Mouse (Mus musculus) embryonic facial prominence, embryonic 12.5 days (tissue): ENCODE measurements at regions not wholly inside any gene's neighbourhood (a gene's known extent, or its start where the extent isn't known, plus 50 kb on each side); places are given as distances from the start of the nearest gene placed in this dataset.
"Not testable (repeated sequence)": the region's sequence is repeated elsewhere in the genome, so short reads cannot be mapped to it uniquely, and the experiment has no call there.

Experiments used
- ATAC-seq: fragments of 200-750 bp; cut with Nextera tagmentation; 2 replicates; pipeline ENCODE4 v1.8.0; 2017; ENCODE audit not compliant: insufficient number of reproducible peaks, insufficient read depth, low FRiP score, low TSS enrichment
- H3K27ac ChIP-seq: fragments of 300-500 bp; sonication (generic); 2 replicates; pipeline ENCODE4 v1.5.1; 2016; ENCODE audit warnings: mild to moderate bottlenecking
- H3K27me3 ChIP-seq: fragments of 300-500 bp; sonication (generic); 2 replicates; pipeline ENCODE4 v1.6.1; 2016; ENCODE audit warnings: mild to moderate bottlenecking, moderate library complexity
- H3K36me3 ChIP-seq: fragments of 300-500 bp; sonication (generic); 2 replicates; pipeline ENCODE4 v1.6.1; 2016; ENCODE audit warnings: mild to moderate bottlenecking
- H3K4me1 ChIP-seq: fragments of 300-500 bp; sonication (generic); 2 replicates; pipeline ENCODE4 v1.6.1; 2016
- H3K4me2 ChIP-seq: fragments of 300-500 bp; sonication (generic); replicated peaks from 2 replicates; pipeline ENCODE4 v1.6.1; 2016; ENCODE audit warnings: mild to moderate bottlenecking, moderate library complexity
- H3K4me3 ChIP-seq: fragments of 300-500 bp; sonication (generic); 2 replicates; pipeline ENCODE4 v1.5.1; 2016; ENCODE audit warnings: mild to moderate bottlenecking
- H3K9ac ChIP-seq: fragments of 300-500 bp; sonication (generic); 2 replicates; pipeline ENCODE4 v1.6.1; 2016; ENCODE audit warnings: mild to moderate bottlenecking, moderate library complexity
- H3K9me3 ChIP-seq: fragments of 300-500 bp; sonication (generic); 2 replicates; pipeline ENCODE4 v1.6.1; 2016; ENCODE audit warnings: mild to moderate bottlenecking, moderate library complexity
- WGBS: fragments of 180-500 bp; shearing (Covaris S2); methylation state at CpG from one replicate; pipeline ENCODE4 v1.1.7; 2016; 5-methylcytosine and 5-hydroxymethylcytosine counted together

DNA sequence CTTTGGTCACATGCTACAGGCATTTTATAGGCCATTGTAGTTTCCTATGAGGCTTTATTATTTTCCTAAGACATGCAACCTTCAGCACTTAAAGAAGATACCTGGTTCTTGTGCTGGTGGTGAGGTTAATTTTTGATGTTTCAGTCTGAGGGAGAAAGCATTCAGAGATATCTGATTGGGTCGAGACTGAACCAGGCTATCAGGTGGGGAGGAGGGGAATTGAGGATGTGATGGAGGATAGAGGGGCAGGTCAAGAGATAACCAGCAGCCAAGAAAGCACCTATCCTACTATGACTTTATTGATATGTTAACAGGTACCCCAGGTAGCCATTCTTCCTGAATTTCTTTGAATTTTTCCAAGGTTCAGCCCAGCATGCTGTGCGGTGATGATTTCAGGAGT, 74.1 kb upstream of the Zfp988 start:
- not testable (repeated sequence) for H3K4me2 ChIP-seq, H3K27me3 ChIP-seq, H3K36me3 ChIP-seq, H3K4me3 ChIP-seq, ATAC-seq, H3K9ac ChIP-seq, H3K4me1 ChIP-seq, H3K27ac ChIP-seq
- 79% methylated on average over 2 of the region's 2 CpGs for WGBS
- H3K9me3 ChIP-seq: peaks cover 40% of the 10 kb centered on the region

DNA sequence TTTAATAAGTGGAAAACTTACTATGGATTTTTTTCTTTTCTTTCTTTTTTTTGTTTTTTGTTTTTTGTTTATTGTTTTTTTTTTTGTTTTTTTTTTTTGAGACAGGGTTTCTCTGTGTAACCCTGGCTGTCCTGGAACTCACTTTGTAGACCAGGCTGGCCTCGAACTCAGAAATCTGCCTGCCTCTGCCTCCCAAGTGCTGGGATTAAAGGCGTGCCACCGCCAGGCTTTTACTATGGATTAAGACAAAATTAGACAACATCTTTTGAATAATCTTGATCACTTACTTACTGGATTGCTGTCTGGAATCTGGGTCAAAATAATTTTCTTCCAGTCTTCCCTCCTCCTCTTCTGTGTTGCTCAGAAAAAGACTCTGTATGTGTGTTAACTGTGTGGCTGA, 73.7 kb upstream of the Zfp988 start:
- H3K36me3 ChIP-seq, H3K9ac ChIP-seq, H3K27me3 ChIP-seq, H3K4me2 ChIP-seq, H3K27ac ChIP-seq, ATAC-seq, H3K4me1 ChIP-seq, H3K4me3 ChIP-seq: not testable (repeated sequence)
- peaks cover 44% of the 10 kb centered on the region for H3K9me3 ChIP-seq
- 86% methylated on average over 3 of the region's 3 CpGs for WGBS

DNA sequence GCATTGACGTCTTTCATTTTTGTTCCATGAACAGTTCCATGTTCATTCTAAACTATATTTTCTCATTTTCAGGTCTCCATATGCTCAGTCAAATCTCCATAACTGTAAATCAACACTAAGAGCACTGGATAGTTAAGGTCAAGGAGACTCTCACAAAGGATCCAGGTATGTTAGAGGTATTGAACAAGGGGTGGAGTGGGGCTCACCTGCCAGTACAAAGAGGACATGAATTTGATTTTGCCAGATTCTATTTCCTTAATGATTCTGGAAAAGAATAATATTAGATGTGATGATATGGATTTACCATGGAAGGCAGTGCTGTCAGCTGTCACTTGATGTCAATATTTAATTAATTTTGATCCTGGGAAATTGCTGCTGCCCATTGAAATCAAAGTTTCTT, 73.2 kb upstream of the Zfp988 start:
- not testable (repeated sequence) for H3K27ac ChIP-seq, H3K4me3 ChIP-seq, H3K27me3 ChIP-seq, H3K4me1 ChIP-seq, H3K4me2 ChIP-seq, H3K9ac ChIP-seq, H3K36me3 ChIP-seq, ATAC-seq
- 86% methylated on average over 1 of the region's 1 CpGs for WGBS
- H3K9me3 ChIP-seq: peaks cover 47% of the 10 kb centered on the region

DNA sequence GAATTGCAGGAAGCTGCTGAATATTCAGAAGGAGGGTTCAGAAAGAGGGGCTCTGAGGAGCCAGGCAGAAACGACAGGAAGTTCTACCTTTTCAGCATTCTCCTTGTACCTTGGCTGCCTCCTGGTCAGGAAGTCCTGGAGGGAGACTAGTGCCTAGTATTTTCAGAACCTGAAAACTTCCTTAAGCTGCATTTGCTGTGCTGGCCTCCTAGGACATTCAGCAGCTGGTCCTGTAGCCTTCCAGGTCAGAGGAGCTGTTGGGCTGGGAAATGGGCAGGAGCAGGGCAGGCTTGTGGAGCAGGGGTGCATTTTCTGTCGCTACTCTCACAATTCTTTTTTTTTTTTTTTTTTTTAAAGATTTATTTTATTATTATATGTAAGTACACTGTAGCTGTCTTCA, 71.2 kb upstream of the Zfp988 start:
- H3K4me1 ChIP-seq, H3K27ac ChIP-seq, H3K4me3 ChIP-seq, H3K36me3 ChIP-seq, H3K4me2 ChIP-seq, H3K9ac ChIP-seq, ATAC-seq, H3K27me3 ChIP-seq: not testable (repeated sequence)
- peaks cover 51% of the 10 kb centered on the region for H3K9me3 ChIP-seq
- WGBS: 45% methylated on average over 2 of the region's 2 CpGs

DNA sequence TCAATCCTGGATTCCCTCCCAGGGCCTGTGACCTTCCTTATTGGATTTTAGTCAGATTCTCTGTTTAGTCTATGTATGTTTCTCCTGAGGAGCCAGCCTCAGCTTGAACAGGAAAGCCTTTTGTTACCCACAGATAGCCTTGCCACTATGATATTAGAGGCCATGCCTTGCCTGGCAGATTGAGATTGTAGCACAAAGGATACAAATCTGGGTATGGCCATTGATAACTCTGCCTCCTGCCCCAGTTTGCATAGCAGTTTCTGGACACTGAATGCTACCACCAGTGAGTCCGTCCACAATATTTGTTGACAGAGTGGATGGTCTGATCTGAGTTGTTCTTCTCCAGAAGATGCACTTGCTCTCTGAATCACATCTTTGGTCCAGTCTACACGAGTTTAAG, 70.0 kb upstream of the Zfp988 start:
- not testable (repeated sequence) for H3K9ac ChIP-seq, H3K4me3 ChIP-seq, ATAC-seq, H3K4me2 ChIP-seq, H3K27ac ChIP-seq, H3K36me3 ChIP-seq, H3K4me1 ChIP-seq, H3K27me3 ChIP-seq
- 49% methylated on average over 2 of the region's 2 CpGs for WGBS
- H3K9me3 ChIP-seq: peaks cover 54% of the 10 kb centered on the region

DNA sequence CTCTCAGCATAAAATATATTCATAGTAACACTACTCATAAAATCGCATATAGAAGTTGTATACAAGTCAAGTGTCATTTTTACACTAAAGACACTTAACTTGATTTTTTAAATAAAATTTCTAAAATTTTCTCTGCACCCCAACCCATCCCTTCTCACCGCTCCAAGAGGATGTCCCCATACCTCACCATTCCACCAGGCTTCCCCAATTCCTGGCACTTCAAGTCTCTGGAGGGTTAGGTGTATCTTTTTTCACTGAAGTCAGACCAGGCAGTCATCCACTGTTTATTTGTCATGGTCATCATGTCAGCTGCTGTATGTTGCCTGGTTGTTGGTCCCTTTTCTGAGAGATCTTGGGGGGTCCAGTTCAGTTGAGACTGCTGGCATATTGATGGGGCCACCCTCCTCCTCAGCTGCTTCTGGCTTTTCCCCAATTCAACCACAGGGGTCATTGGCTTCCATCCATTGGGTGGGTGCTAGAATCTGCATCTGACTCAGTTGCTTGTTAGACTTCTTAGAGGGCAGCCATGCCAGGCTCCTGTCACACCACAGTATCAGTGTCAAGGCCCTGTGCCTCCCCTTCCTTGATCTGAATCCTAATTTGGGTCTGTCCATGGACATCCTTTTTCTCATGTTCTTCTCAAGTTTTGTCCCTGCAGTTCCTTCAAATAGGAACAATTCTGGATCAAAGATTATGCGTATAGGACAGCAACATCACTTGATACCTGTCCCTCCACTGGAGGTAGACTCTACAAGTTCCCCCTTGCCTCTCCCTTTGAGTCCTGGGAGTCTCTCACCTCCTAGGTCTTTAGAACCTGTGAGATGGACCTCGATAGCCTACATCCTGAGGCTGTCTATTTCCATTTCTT, 63.9 kb upstream of the Zfp988 start:
- not testable (repeated sequence) for H3K4me1 ChIP-seq, H3K27ac ChIP-seq, H3K4me3 ChIP-seq, H3K4me2 ChIP-seq, H3K27me3 ChIP-seq, ATAC-seq, H3K9ac ChIP-seq, H3K36me3 ChIP-seq
- H3K9me3 ChIP-seq: peaks cover 31% of the 10 kb centered on the region
- 75% methylated on average over 4 of the region's 4 CpGs for WGBS

DNA sequence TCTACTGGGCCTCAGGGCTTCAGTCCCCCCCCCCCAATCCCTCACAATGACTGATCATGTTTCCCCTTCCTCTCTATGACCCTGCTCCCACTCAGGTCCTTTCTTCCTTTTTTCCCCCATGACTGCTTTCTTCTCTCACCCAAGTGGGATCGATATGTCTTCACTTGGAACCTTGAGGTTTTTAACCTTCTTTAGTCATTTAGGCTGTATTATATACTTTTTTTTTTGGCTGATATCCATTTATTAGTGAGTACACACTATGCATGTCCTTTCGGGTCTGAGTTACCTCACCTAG, 63.3 kb upstream of the Zfp988 start:
- no peaks in the 10 kb centered on the region for H3K36me3 ChIP-seq
- no peak overlapping the region for H3K27ac ChIP-seq
- H3K4me3 ChIP-seq: no peak overlapping the region
- H3K27me3 ChIP-seq: no peaks in the 10 kb centered on the region
- no peak for ATAC-seq
- no peak overlapping the region for H3K9ac ChIP-seq
- H3K4me1 ChIP-seq: no peaks in the 10 kb centered on the region
- 91% methylated on average over 2 of the region's 2 CpGs for WGBS
- no peak overlapping the region for H3K4me2 ChIP-seq
- H3K9me3 ChIP-seq: peaks cover 25% of the 10 kb centered on the region

DNA sequence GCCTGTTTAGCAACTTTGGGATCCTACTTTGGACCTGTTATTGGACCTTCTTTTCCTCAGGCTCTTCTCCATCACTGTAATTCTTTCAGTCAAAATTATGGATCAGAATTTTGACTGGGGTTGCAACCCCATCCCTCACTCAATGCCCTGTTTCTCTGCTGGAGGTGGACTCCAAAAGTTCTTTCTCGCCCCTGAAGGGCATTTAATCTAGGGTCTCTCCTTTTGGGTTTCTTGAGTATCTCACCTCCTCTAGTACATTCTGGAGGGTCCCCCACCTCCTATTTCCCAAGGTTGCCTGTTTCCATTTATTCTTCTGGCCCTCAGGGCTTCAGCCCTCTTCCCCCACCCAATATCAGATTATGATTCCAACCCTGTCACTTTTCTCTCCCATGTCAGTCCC, 56.9 kb upstream of the Zfp988 start:
- not testable (repeated sequence) for H3K27me3 ChIP-seq, H3K9ac ChIP-seq, H3K4me1 ChIP-seq, ATAC-seq, H3K36me3 ChIP-seq, H3K27ac ChIP-seq, H3K4me2 ChIP-seq, H3K4me3 ChIP-seq
- H3K9me3 ChIP-seq: peaks cover 18% of the 10 kb centered on the region
- WGBS: 88% methylated on average over 1 of the region's 1 CpGs
